Mouse (Mus musculus) kidney, adult 2 months (tissue): Measurements from ENCODE around the gene Kcna5.

Experiments
- CTCF ChIP-seq: fragments of 200-500 bp; conservative IDR thresholded peaks from 2 replicates; pipeline ENCODE4 v1.5.1; 2011; ENCODE audit warnings: low read depth, mild to moderate bottlenecking, control low read depth, low read length, moderate library complexity, mixed read lengths; ENCODE audit not compliant: insufficient read depth, insufficient read length
- POLR2A ChIP-seq: fragments of 200-500 bp; IDR thresholded peaks from one replicate; pipeline ENCODE4 v1.6.1; 2011; ENCODE audit warnings: low read depth, low read length, control low read depth

DNA sequence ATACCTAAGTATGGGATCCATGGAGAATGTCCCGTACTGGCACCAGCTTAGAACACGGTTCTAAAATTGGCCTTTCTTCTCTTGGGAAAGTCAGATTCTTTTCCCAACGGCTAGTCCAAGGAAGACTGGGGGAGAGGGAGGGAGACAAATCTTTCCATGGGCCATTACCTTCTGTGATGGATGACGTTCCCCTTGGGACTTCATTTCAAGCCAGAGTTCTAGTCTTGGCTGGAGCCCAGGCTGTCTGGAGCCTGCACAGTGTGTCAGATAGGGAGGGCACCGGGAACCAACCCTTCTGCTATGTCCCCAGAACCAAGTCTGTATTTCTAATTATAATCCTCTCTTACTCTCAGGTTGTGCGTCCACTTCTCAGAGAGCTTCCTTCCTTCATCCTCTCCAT, 26.5 kb downstream of the Kcna5 start:
- TF ChIP-seq POLR2A (no peak), CTCF (no peak)
